Comparison of ENCODE assay signal across 18 mouse cellular contexts in the genomic region with DNA sequence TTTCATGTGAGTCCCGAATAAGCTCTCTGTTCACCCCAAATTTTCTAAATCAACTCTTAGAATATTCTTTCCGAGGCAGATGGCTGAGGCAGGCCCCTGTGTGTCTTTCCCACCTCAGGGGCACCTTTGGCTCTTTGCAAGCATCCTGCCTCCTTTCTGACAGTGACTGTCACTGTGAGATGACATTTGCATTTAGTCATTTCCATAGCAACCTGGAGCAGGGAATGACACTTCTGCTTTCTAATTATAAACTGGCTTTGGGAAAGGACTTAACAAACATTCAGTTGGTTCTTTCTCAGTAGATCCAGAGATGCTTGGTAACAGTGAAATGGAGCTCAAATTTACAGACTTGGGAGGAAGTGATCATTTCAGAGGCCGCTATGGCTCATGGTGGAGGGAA. TPM values are rescaled to one million over a fixed set of nuclear protein-coding genes. Genes with fewer than 3 reads are reported as not detected.
A peak's percentile ranks its signal among the peaks of the same experiment; 100 is the strongest.
DNase-seq lines count a peak whose midpoint lies in the region; ATAC-seq lines count a peak whose summit lies in the region.
"Had no signal": no experiment of that assay in that cellular context is flagged by ENCODE, and none has a peak within 500 bp of the region (broad histone marks: within the 10 kb centered on the region; RNA-seq: fewer than 3 reads in every experiment).

No protein-coding gene starts in this region.

- ATAC-seq in midbrain, embryonic 11.5 days (ENCODE audit: low FRiP score), result no peak
- no peak for ATAC-seq in midbrain, embryonic 12.5 days (ENCODE audit: low FRiP score, low read depth)
- ATAC-seq: intestine, embryonic 15.5 days had no signal

- H3K4me3 ChIP-seq in midbrain, embryonic 11.5 days (ENCODE audit: low read depth, low read length), result no peak overlapping the region
- H3K4me3 ChIP-seq in midbrain, embryonic 10.5 days, result no peak overlapping the region
- H3K4me3 ChIP-seq in midbrain, embryonic 12.5 days, result no peak overlapping the region
- H3K4me3 ChIP-seq: embryonic facial prominence, embryonic 15.5 days; heart, embryonic 12.5 days; intestine, embryonic 15.5 days; kidney, embryonic 15.5 days; limb, embryonic 12.5 days; liver, embryonic 13.5 days had no signal

- H3K27ac ChIP-seq in midbrain, embryonic 11.5 days (ENCODE audit: low read depth, low read length), result no peak overlapping the region
- H3K27ac ChIP-seq in midbrain, embryonic 10.5 days (replicated peaks), result no peak overlapping the region
- H3K27ac ChIP-seq in midbrain, embryonic 12.5 days (replicated peaks), result peak overlapping the region; percentile 11
- H3K27ac ChIP-seq: embryonic facial prominence, embryonic 15.5 days; intestine, embryonic 15.5 days; kidney, embryonic 15.5 days; limb, embryonic 12.5 days; liver, embryonic 13.5 days had no signal

- WGBS in midbrain, embryonic 11.5 days, result 89% methylated on average over 3 of the region's 3 CpGs
- WGBS in midbrain, embryonic 10.5 days, result 87% methylated on average over 3 of the region's 3 CpGs
- WGBS in midbrain, embryonic 12.5 days, result 79% methylated on average over 3 of the region's 3 CpGs

- H3K9ac ChIP-seq in midbrain, embryonic 11.5 days (ENCODE audit: low read length), result no peak overlapping the region
- no peak overlapping the region; the same call in 1 of the 2 replicates for H3K9ac ChIP-seq in midbrain, embryonic 12.5 days (replicated peaks)
- H3K9ac ChIP-seq: embryonic facial prominence, embryonic 15.5 days; heart, embryonic 12.5 days; intestine, embryonic 15.5 days; kidney, embryonic 15.5 days; limb, embryonic 12.5 days; liver, embryonic 13.5 days had no signal

- H3K36me3 ChIP-seq in midbrain, embryonic 11.5 days (ENCODE audit: control insufficient read depth, insufficient read depth, low read length), result no peaks in the 10 kb centered on the region
- peaks cover 45% of the 10 kb centered on the region for H3K36me3 ChIP-seq in midbrain, embryonic 10.5 days
- peaks cover 17% of the 10 kb centered on the region for H3K36me3 ChIP-seq in midbrain, embryonic 12.5 days
- H3K36me3 ChIP-seq: embryonic facial prominence, embryonic 15.5 days; heart, embryonic 12.5 days; intestine, embryonic 15.5 days; kidney, embryonic 15.5 days; liver, embryonic 13.5 days had no signal

- peaks cover 8% of the 10 kb centered on the region for H3K4me1 ChIP-seq in midbrain, embryonic 11.5 days (ENCODE audit: control insufficient read depth, insufficient read depth, low read length)
- peaks cover 23% of the 10 kb centered on the region for H3K4me1 ChIP-seq in midbrain, embryonic 10.5 days
- H3K4me1 ChIP-seq in midbrain, embryonic 12.5 days, result peaks cover 22% of the 10 kb centered on the region
- H3K4me1 ChIP-seq: embryonic facial prominence, embryonic 15.5 days; heart, embryonic 12.5 days; intestine, embryonic 15.5 days; kidney, embryonic 15.5 days; limb, embryonic 12.5 days; liver, embryonic 13.5 days had no signal

- DNase-seq in heart, adult 11 months, result peak; percentile 45
- DNase-seq in heart, adult 8-10 months (ENCODE audit: low spot score), result no peak
- DNase-seq in midbrain, embryonic 11.5 days (ENCODE audit: low spot score, missing footprints), result peak; percentile 61
- no peak for DNase-seq in midbrain, embryonic 10.5 days (ENCODE audit: low spot score)
- no peak for DNase-seq in right cerebral cortex, postnatal 10 days (ENCODE audit: low spot score in 2 of 2)
- no peak for DNase-seq in gastrocnemius, postnatal 25 days
- DNase-seq: adrenal gland, postnatal 10 days; cerebellum, adult 8-10 months; liver, embryonic 13.5 days; spleen, adult 18-20 months; thymus, adult 18-20 months had no signal

- peaks cover 5% of the 10 kb centered on the region; the same call in 1 of the 2 replicates for H3K9me3 ChIP-seq in midbrain, embryonic 11.5 days (ENCODE audit: control insufficient read depth, low read length)
- peaks cover 13% of the 10 kb centered on the region; the same call in 1 of the 2 replicates for H3K9me3 ChIP-seq in midbrain, embryonic 10.5 days (replicated peaks)
- peaks cover 8% of the 10 kb centered on the region; the same call in 1 of the 2 replicates for H3K9me3 ChIP-seq in midbrain, embryonic 12.5 days
- H3K9me3 ChIP-seq: embryonic facial prominence, embryonic 15.5 days; heart, embryonic 12.5 days; intestine, embryonic 15.5 days; liver, embryonic 13.5 days had no signal

- H3K4me2 ChIP-seq in midbrain, embryonic 11.5 days, result no peak overlapping the region
- H3K4me2 ChIP-seq in midbrain, embryonic 12.5 days (replicated peaks), result no peak overlapping the region
- H3K4me2 ChIP-seq: embryonic facial prominence, embryonic 15.5 days; heart, embryonic 12.5 days; intestine, embryonic 15.5 days; kidney, embryonic 15.5 days; limb, embryonic 12.5 days; liver, embryonic 13.5 days had no signal

- H3K27me3 ChIP-seq in midbrain, embryonic 11.5 days (ENCODE audit: control insufficient read depth, insufficient read depth, low read length), result no peaks in the 10 kb centered on the region
- H3K27me3 ChIP-seq in midbrain, embryonic 10.5 days (ENCODE audit: low read depth, poor library complexity, severe bottlenecking), result no peaks in the 10 kb centered on the region
- H3K27me3 ChIP-seq in midbrain, embryonic 12.5 days, result no peaks in the 10 kb centered on the region
- H3K27me3 ChIP-seq: embryonic facial prominence, embryonic 15.5 days; heart, embryonic 12.5 days; intestine, embryonic 15.5 days; kidney, embryonic 15.5 days; limb, embryonic 12.5 days; liver, embryonic 13.5 days had no signal

RNA-seq across cellular contexts. Expression of a gene that starts 23.7 kb away (rescaled TPM):
- total RNA-seq in heart, adult 8-10 months (2022), result 1 to 10 TPM; 1.1 to 1.5 (median 1.3) TPM
- 96.2 and 96.4 TPM in 2 replicates for polyA plus RNA-seq in midbrain, embryonic 11.5 days (2014; fragmentation: Nextera tagmentation; extraction: Ambion mirVana)
- 37.3 and 59.0 TPM in 2 replicates for polyA plus RNA-seq in midbrain, embryonic 10.5 days (2016; fragmentation: Nextera tagmentation; extraction: Ambion mirVana)
- 131 and 149 TPM in 2 replicates for polyA plus RNA-seq in midbrain, embryonic 12.5 days (2016; fragmentation: Nextera tagmentation; extraction: Ambion mirVana)
- under 1 TPM; 0.24 to 0.41 TPM for total RNA-seq in gastrocnemius, postnatal 25 days (2021)
- total RNA-seq: megakaryocyte progenitor cell, adult 5-6 weeks had no signal

Comparison
In these comparisons a context has a peak if more than half of its experiments do, and no peak if none do; other contexts are left out.
1. DNase-seq: peak in heart, adult 11 months (single experiment) and midbrain, embryonic 11.5 days (single experiment); none in heart, adult 8-10 months (single experiment), midbrain, embryonic 10.5 days (single experiment), right cerebral cortex, postnatal 10 days (0 of 2) and gastrocnemius, postnatal 25 days (single experiment).